Mouse (Mus musculus): Measurements from ENCODE around the gene Csmd2. TPM values are rescaled to one million over a fixed set of nuclear protein-coding genes. Genes with fewer than 3 reads are reported as not detected.
A peak's percentile ranks its signal among the peaks of the same experiment; 100 is the strongest.
"Not testable (repeated sequence)": the region's sequence is repeated elsewhere in the genome, so short reads cannot be mapped to it uniquely, and the experiment has no call there.

Csmd2 gene
- polyA plus RNA-seq, 1 experiment from 2014 or later = 2.4 TPM

DNA sequence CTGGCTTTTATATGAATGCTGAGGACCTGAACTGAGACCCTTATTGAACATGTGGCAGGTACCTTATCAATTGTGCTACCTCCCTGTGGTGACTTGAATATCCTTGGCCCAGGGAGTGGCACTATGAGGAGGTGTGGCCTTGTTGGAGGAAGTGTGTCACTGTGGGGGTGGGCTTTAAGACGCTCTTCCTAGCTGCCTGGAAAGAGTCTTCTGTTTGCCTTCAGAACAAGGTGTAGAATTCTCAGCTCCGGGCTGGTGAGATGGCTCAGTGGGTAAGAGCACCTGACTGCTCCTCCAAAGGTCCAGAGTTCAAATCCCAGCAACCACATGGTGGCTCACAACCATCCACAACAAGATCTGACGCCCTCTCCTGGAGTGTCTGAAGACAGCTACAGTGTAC is 624.1 kb downstream of the Csmd2 start:
- 78% methylated on average over 3 of the region's 3 CpGs for WGBS

DNA sequence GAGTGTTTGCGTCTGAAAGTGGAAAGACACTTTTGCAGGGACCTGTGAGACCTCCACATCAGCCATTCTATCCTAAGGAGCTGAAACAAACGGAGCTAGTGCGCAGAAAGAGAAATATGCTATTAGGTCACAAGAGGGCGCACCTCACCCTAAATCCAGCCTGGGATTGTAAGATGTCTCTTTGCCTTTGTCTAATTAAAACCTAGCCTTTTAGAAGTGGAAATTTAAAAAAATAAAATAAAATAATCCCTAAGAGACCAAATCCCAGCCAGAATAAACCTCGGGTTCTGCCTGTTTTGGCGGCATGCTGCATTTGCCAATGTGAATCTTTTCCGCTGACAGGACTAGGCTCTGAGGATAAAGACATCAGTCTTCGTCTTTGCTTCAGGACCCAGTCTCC is 625.7 kb downstream of the Csmd2 start:
- 25% methylated on average over 8 of the region's 8 CpGs for WGBS
- Histone ChIP-seq H3K36me3 (no peaks in the 10 kb centered on the region), H3K27ac (no peak overlapping the region)

More for the DNA sequence above, 624.1 kb downstream of the Csmd2 start:
- peaks cover 18% of the 10 kb centered on the region for H3K4me1 ChIP-seq (replicated peaks)
- not testable (repeated sequence) for H3K4me3 ChIP-seq; DNase-seq (ENCODE audit: low spot score); H3K27ac ChIP-seq; H3K36me3 ChIP-seq; H3K27me3 ChIP-seq (ENCODE audit: insufficient read depth, poor library complexity, severe bottlenecking); H3K9me3 ChIP-seq

DNA sequence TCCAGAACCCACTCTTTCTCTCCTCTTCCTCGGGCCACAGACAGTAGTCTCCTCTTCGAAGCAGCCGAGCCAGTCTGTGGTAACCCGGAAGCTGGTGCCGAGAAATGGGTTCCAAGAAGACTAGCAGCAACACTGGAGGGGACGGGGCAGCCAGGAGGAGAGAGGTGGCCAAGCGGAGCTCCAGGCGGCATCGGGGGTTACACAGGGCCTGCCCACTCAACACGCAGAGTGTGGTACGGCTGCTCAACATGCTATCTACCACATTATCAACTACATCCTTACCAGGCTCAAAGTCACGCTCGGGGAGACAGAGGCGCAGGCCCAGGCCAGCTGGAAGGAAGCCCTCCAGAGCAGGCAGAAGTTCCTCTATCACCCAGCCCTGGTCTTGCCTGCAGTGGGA is 628.1 kb downstream of the Csmd2 start:
- H3K27ac ChIP-seq = no peak overlapping the region

More for the DNA sequence above, 625.7 kb downstream of the Csmd2 start:
- peak; percentile 69 for DNase-seq (ENCODE audit: low spot score)
- Histone ChIP-seq H3K9me3 (no peaks in the 10 kb centered on the region), H3K4me1 (replicated peaks) (peaks cover 26% of the 10 kb centered on the region), H3K27me3 (ENCODE audit: insufficient read depth, poor library complexity, severe bottlenecking) (peaks cover 23% of the 10 kb centered on the region; the same call in 1 of the 2 replicates), H3K4me3 (no peak overlapping the region)

More for the DNA sequence above, 628.1 kb downstream of the Csmd2 start:
- Histone ChIP-seq H3K27me3 (ENCODE audit: insufficient read depth, poor library complexity, severe bottlenecking) (peaks cover 23% of the 10 kb centered on the region; the same call in 1 of the 2 replicates), H3K9me3 (no peaks in the 10 kb centered on the region), H3K4me3 (no peak overlapping the region), H3K36me3 (no peaks in the 10 kb centered on the region), H3K4me1 (replicated peaks) (peaks cover 17% of the 10 kb centered on the region)
- no peak for DNase-seq (ENCODE audit: low spot score)
- 92% methylated on average over 14 of the region's 14 CpGs for WGBS

Other genes with a start within 250 kb of the Csmd2 start
- gene CK137956, start 16.9 kb upstream of the Csmd2 start, polyA plus RNA-seq (2016; fragmentation: Nextera tagmentation; extraction: Ambion mirVana) = 1.0 and 1.1 TPM in 2 replicates

Measured in hindbrain, embryonic 10.5 days (tissue).